Mouse (Mus musculus) effector memory CD4-positive, alpha-beta T cell, adult 5 months (primary cell): Measurements from ENCODE around the gene Rrn3. TPM values are rescaled to one million over a fixed set of nuclear protein-coding genes. Genes with fewer than 3 reads are reported as not detected.

Source experiments
- polyA plus RNA-seq: library from polyadenylated mRNA; unstranded; fragments of 100-300 nt; shearing (Covaris generic); gene quantifications from one replicate; pipeline ENCODE4 v1.2.1, GENCODE M21; 2017

Rrn3 gene
- 37.4 TPM for polyA plus RNA-seq

DNA sequence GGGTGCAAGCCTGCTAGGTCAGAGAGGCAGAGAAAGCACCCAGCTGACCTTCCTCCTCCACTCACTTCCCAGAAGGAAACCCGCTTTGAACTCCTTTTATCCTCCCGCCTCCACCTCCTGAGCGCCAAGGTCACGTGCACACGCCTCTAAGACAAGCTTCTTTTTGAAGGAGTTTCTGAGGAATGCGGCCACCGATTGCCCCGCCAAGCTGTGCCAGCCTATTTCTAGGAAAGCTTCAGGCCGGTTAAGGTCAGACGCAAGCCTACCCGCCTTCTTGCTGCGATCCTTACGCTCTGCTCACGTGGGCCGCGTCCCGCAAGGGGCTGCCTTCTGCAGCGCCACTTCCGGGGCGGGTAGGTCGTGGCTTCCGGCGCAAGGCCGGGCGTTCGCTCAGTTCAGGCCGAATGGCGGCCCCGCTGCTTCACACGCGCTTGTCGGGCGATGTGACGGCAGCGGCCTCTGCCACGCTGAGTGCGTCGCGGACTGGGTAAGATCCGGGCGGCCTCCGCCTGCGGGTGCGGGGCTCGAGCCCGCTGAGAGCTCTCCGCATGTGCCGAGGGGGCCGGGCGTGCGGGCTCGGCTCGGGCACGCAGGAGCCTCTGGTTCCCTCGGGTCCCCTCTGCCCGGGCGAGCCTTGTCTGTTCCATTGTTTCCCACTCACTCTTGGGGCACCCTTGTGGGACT, at the start of gene Rrn3:
Gene Rrn3 (plus strand): TSS at position 356 of the 684 bp plus-strand sequence.

DNA sequence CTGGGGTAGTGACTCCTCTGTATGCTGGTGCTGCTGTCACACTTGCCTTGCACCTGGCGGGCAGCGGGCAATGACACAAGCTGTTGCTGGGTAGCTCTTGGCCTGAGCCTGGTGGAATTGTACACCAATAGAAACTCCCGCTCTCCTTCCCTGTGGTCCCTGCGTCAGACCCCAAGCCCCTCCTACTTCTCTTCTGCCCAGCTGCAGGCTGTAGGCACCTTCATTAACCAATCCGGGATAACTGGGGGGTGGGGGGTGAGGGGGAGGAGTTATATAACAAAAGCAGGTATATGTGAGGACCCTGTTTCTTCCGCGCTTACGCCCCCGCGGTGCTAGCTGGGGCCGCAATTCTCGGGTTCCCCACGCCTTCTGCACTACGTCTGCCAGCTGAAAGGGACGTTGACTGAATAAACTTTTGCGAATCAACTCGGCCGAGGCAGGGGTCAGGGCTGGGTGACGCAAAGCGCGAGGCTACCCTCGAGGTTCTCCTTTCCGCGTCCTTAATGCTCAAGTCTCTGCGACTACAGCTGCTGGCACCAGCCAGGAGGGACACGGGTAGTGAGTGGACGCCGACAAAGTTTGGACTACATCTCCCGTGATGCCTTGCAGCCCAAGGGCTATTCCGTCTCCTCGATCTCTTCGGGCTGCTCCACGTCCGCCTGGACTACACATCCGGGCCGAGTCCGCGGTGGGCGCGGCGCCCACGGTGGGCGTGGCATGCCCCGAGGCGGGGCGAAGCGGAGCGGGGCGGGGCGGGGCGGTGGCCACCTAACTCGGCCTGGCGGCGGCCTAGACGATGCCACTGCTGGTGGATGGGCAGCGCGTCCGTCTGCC, 38.3 kb downstream of the Rrn3 start, which contains the start of gene Ntan1:
Gene Ntan1 (plus strand): TSS at position 286 of the 834 bp plus-strand sequence.

Other genes starting within 250 kb of the Rrn3 start
- gene Parn, start 112.5 kb upstream of the Rrn3 start, polyA plus RNA-seq, result 40.6 TPM
- gene Bfar, start 108.8 kb upstream of the Rrn3 start, polyA plus RNA-seq, result 46.4 TPM
- 26.9 TPM for gene 3110001I22Rik, start 108.8 kb upstream of the Rrn3 start, polyA plus RNA-seq
- gene Pla2g10, start 49.7 kb upstream of the Rrn3 start, polyA plus RNA-seq, result not detected
- gene Ntan1, start 38.1 kb downstream of the Rrn3 start, polyA plus RNA-seq, result 110 TPM
- gene Pdxdc1, start 122.4 kb downstream of the Rrn3 start, polyA plus RNA-seq, result 41.7 TPM
- 0.91 TPM for gene Mpv17l, start 122.5 kb downstream of the Rrn3 start, polyA plus RNA-seq
- gene 2900011O08Rik, start 205.9 kb downstream of the Rrn3 start, polyA plus RNA-seq, result not detected
- gene Ifitm7, start 206.2 kb downstream of the Rrn3 start, polyA plus RNA-seq, result not detected